Mouse (Mus musculus) bone marrow macrophage, adult 2 months (primary cell): ENCODE measurements around the gene Grn.

Experiments used
- CTCF ChIP-seq: IDR thresholded peaks from 2 replicates; pipeline ENCODE4 v1.5.1; 2012; ENCODE audit warnings: low read depth, mild to moderate bottlenecking, low read length, moderate library complexity
- POLR2A ChIP-seq: IDR thresholded peaks from 2 replicates; pipeline ENCODE4 v1.6.1; 2012; ENCODE audit warnings: mild to moderate bottlenecking, low read depth, low read length, borderline replicate concordance

- no peak for TF ChIP-seq POLR2A
- no peak; the same call in 1 of the 2 replicates for TF ChIP-seq CTCF
These were observed 1.0 kb downstream of the Grn start for GRCm38 (mm10) chr11:102431018-102431645.
